Mouse (Mus musculus) CH12.LX (cell line): ENCODE measurements around the gene Matn4. TPM values are rescaled to one million over a fixed set of nuclear protein-coding genes. Genes with fewer than 3 reads are reported as not detected.
A peak's percentile ranks its signal among the peaks of the same experiment; 100 is the strongest.

Experiments
- DNase-seq: peaks from one replicate; pipeline ENCODE4 v3.0.0-alpha.2; 2013; ENCODE audit errors: extremely low read depth
- H3K27ac ChIP-seq: 2 replicates; pipeline ENCODE4 v1.5.1; 2012; ENCODE audit warnings: low read depth, mild to moderate bottlenecking, control low read depth, moderate library complexity; ENCODE audit not compliant: insufficient read depth
- H3K27me3 ChIP-seq: replicated peaks from 2 replicates; pipeline ENCODE3; 2012; ENCODE audit warnings: inconsistent platforms
- H3K36me3 ChIP-seq, 2 experiments: replicated peaks in 1 of 2; 2 replicates each; pipeline versions ENCODE3 to v1.6.1; 2012; ENCODE audit warnings: inconsistent platforms in 1 of 2, low read length in 1 of 2, mild to moderate bottlenecking in 1 of 2, mixed read lengths in 1 of 2, moderate library complexity in 1 of 2; ENCODE audit not compliant: control insufficient read depth in 1 of 2, insufficient read depth in 1 of 2
- H3K4me1 ChIP-seq, 2 experiments: 2 replicates each; pipeline ENCODE4 v1.6.1; 2012; ENCODE audit warnings: inconsistent platforms in 1 of 2, moderate library complexity in 1 of 2; ENCODE audit not compliant: insufficient read depth in 2 of 2, control insufficient read depth in 1 of 2
- H3K4me2 ChIP-seq: 2 replicates; pipeline ENCODE4 v1.6.1; 2012; ENCODE audit warnings: low read depth, mild to moderate bottlenecking, control low read depth; ENCODE audit not compliant: poor library complexity, insufficient read depth, severe bottlenecking
- H3K4me3 ChIP-seq, 3 experiments: fragments of 150-350 bp in 1 of 3; sonication (generic) in 1 of 3; replicated peaks in 1 of 3; 2 replicates each; pipeline versions ENCODE3 to v1.5.1; 2011 to 2012; ENCODE audit warnings: low read depth in 2 of 3, low read length in 2 of 3, mild to moderate bottlenecking in 2 of 3, moderate library complexity in 2 of 3, control low read depth in 1 of 3, improper control_type of control experiment in 1 of 3, inconsistent platforms in 1 of 3, mixed read lengths in 1 of 3; ENCODE audit not compliant: poor library complexity in 1 of 3
- H3K79me2 ChIP-seq: replicated peaks from 2 replicates; pipeline ENCODE4 v1.6.1; 2012; ENCODE audit warnings: mild to moderate bottlenecking, moderate library complexity; ENCODE audit not compliant: control insufficient read depth, poor library complexity, insufficient read depth, severe bottlenecking; ENCODE audit errors: extremely low read depth
- H3K9ac ChIP-seq: 2 replicates; pipeline ENCODE4 v1.6.1; 2012; ENCODE audit warnings: low read depth, mild to moderate bottlenecking, control low read depth, moderate library complexity; ENCODE audit not compliant: insufficient read depth
- H3K9me3 ChIP-seq: replicated peaks from 2 replicates; pipeline ENCODE3; 2012; ENCODE audit warnings: low read length, inconsistent platforms, mixed read lengths
- BHLHE40 ChIP-seq: IDR thresholded peaks from 2 replicates; pipeline ENCODE4 v1.6.1; 2011; ENCODE audit warnings: mild to moderate bottlenecking, low read depth, low read length, improper control_type of control experiment
- CHD1 ChIP-seq: IDR thresholded peaks from 2 replicates; pipeline ENCODE4 v1.6.1; 2012; ENCODE audit warnings: low read depth, low read length, improper control_type of control experiment, inconsistent platforms
- CHD2 ChIP-seq: IDR thresholded peaks from 2 replicates; pipeline ENCODE4 v1.6.1; 2011; ENCODE audit warnings: low read length, improper control_type of control experiment
- ELF1 ChIP-seq: IDR thresholded peaks from 2 replicates; pipeline ENCODE4 v1.6.1; 2014; ENCODE audit warnings: low read depth, mild to moderate bottlenecking, inconsistent platforms, low read length, improper control_type of control experiment
- EP300 ChIP-seq: IDR thresholded peaks from 2 replicates; pipeline ENCODE4 v1.6.1; 2011; ENCODE audit warnings: low read length, improper control_type of control experiment
- KAT2A ChIP-seq: IDR thresholded peaks from 2 replicates; pipeline ENCODE4 v1.6.1; 2012; ENCODE audit warnings: low read length, improper control_type of control experiment, inconsistent platforms; ENCODE audit not compliant: insufficient replicate concordance
- MAX ChIP-seq: IDR thresholded peaks from 2 replicates; pipeline ENCODE4 v1.6.1; 2011; ENCODE audit warnings: low read length, improper control_type of control experiment
- MEF2A ChIP-seq: IDR thresholded peaks from 2 replicates; pipeline ENCODE4 v1.6.1; 2014; ENCODE audit warnings: low read depth, mild to moderate bottlenecking, inconsistent platforms, low read length, improper control_type of control experiment, borderline replicate concordance
- MYC ChIP-seq: IDR thresholded peaks from 2 replicates; pipeline ENCODE4 v1.6.1; 2011; ENCODE audit warnings: low read depth, mild to moderate bottlenecking, improper control_type of control experiment, low read length
- NELFE ChIP-seq: IDR thresholded peaks from 2 replicates; pipeline ENCODE4 v1.6.1; 2011; ENCODE audit warnings: low read depth, low read length, improper control_type of control experiment
- PAX5 ChIP-seq: IDR thresholded peaks from 2 replicates; pipeline ENCODE4 v1.6.1; 2012; ENCODE audit warnings: low read length, inconsistent platforms, mixed read lengths
- POLR2A ChIP-seq: IDR thresholded peaks from 2 replicates; pipeline ENCODE4 v1.6.1; 2011; ENCODE audit warnings: low read depth, mild to moderate bottlenecking, improper control_type of control experiment, low read length
- SIN3A ChIP-seq: IDR thresholded peaks from 2 replicates; pipeline ENCODE4 v1.6.1; 2012; ENCODE audit warnings: low read length, improper control_type of control experiment, inconsistent platforms
- TBP ChIP-seq: conservative IDR thresholded peaks from 2 replicates; pipeline ENCODE4 v1.6.1; 2011; ENCODE audit warnings: low read depth, low read length, improper control_type of control experiment
- UBTF ChIP-seq: IDR thresholded peaks from 2 replicates; pipeline ENCODE4 v1.6.1; 2012; ENCODE audit warnings: low read depth, mild to moderate bottlenecking, inconsistent platforms, low read length, improper control_type of control experiment, moderate library complexity
- USF1 ChIP-seq: IDR thresholded peaks from 2 replicates; pipeline ENCODE4 v1.6.1; 2014; ENCODE audit warnings: low read depth, mild to moderate bottlenecking, inconsistent platforms, low read length, improper control_type of control experiment
- USF2 ChIP-seq: conservative IDR thresholded peaks from 2 replicates; pipeline ENCODE4 v1.6.1; 2011; ENCODE audit warnings: low read depth, low read length, improper control_type of control experiment
- dilution Hi-C: fragments of 300-500 bp; cut with MboI; formaldehyde crosslinking; loops from 2 replicates; pipeline ENCODE4 v1.14.3; 2020; ENCODE audit warnings: low sequenced_read_pairs; ENCODE audit not compliant: extremely low pct_unique_long_range_greater_than_20kb, extremely low pct_ligation_motif_present
- in situ Hi-C: fragments of 300-500 bp; cut with MboI; formaldehyde crosslinking; loops from 3 replicates; pipeline ENCODE4 v1.14.3; 2019; ENCODE audit warnings: low sequenced_read_pairs, low pct_ligation_motif_present, low pct_unique_long_range_greater_than_20kb, mixed read lengths
- polyA plus RNA-seq: library from polyadenylated mRNA; unstranded; fragments of >175 nt; gene quantifications from 2 replicates; pipeline ENCODE4 v1.2.1, GENCODE M21; 2012; ENCODE audit warnings: low read depth; ENCODE audit not compliant: insufficient read length
- total RNA-seq, 2 experiments: library from RNA; depleted of rRNA; stranded (reverse); fragments of 300-350 nt in 1 of 2; fragments of >200 nt in 1 of 2; gene quantifications; 2 replicates each; pipeline ENCODE4 v1.2.3; 2012 to 2014

Matn4 gene
- total and polyA plus RNA-seq, 3 experiments: not detected

DNA sequence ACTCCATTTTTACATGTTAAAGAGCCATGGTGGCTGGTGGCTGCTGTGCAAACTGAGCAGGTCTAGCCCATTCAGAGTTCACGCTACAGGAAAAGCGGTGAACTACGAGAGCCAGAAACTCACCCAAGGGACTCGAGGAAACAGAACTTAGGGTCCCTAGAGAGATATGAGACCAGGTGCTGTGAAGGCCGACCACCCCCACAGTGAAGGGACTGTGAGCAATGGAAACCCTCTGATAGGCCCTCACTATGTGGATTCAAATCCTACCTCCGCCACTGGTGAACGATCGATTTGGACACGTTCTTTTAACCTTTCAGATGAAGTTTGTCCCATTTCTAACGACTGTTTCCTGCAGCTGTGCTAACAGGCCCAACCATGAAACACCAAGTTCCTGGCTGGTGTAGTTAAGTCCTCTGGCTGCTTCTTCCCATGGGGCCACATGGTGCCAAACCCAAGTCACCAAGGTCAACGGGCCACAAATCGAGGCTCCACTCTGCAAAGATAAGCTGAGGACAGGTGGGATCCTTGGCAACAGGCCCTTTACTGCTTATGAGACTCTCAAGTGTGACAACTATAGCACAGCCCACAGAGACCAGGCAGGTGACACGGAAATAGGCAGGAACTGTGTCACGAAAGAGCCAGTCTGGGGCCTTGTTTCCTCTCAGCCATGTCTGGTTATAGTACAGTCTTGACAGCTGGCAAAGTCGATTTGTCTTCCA, 17.9 kb upstream of the Matn4 start (continued):
- 0 out of 2 replicates have a peak, but pooled peaks have one; percentile 70 for TF ChIP-seq KAT2A
- no peak for TF ChIP-seq UBTF
- TF ChIP-seq CHD2: peak; percentile 66
- peak; percentile 60; the same call in 1 of the 2 replicates for TF ChIP-seq MYC
- 0 out of 2 replicates have a peak, but pooled peaks have one; percentile 24 for TF ChIP-seq POLR2A

DNA sequence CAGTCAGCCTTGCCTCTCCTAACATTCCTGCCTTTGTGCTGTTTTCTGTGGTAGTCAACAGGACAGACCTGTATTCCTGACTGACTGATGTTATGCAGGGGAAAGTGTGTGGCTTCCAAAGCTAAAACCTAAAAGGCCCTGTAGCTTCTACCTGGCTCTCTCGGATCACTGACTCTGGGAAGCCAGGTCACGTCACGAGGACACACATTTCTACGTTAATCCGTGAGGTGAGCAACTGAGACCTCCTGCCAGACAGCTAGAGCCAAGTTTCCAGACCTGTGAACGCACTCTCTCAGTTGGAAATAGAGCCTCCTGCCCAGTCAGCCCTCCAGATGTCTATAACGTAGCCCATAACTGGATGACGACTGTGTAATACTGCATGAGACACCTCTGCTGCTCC, 17.0 kb upstream of the Matn4 start:
- peak overlapping the region; percentile 89 for H3K27ac ChIP-seq
- H3K9me3 ChIP-seq: peaks cover 5% of the 10 kb centered on the region
- in situ Hi-C loops (loop anchor here (5.0 to 25.0 kb wide), 2 partner anchors 35 to 315 kb away; partner anchors contain the start of genes Dnttip1, Sys1 and Wfdc3), dilution Hi-C loops (no loop called here)
- peaks cover 22 to 32% of the 10 kb centered on the region in 2 experiments for H3K36me3 ChIP-seq
- H3K79me2 ChIP-seq: no peaks in the 10 kb centered on the region
- peaks cover 20 to 55% of the 10 kb centered on the region in 2 experiments for H3K4me1 ChIP-seq
- H3K4me3 ChIP-seq: no peak overlapping the region
- H3K27me3 ChIP-seq: no peaks in the 10 kb centered on the region
- H3K9ac ChIP-seq: no peak overlapping the region
- H3K4me2 ChIP-seq: no peak overlapping the region
- DNase-seq: no peak
- TF ChIP-seq SIN3A: no peak
- TF ChIP-seq USF1: no peak
- TF ChIP-seq KAT2A: no peak
- no peak for TF ChIP-seq BHLHE40
- no peak for TF ChIP-seq CHD1
- TF ChIP-seq MAX: no peak
- TF ChIP-seq USF2: no peak
- TF ChIP-seq EP300: no peak
- TF ChIP-seq NELFE: no peak
- TF ChIP-seq MEF2A: no peak
- no peak for TF ChIP-seq POLR2A
- no peak for TF ChIP-seq TBP

DNA sequence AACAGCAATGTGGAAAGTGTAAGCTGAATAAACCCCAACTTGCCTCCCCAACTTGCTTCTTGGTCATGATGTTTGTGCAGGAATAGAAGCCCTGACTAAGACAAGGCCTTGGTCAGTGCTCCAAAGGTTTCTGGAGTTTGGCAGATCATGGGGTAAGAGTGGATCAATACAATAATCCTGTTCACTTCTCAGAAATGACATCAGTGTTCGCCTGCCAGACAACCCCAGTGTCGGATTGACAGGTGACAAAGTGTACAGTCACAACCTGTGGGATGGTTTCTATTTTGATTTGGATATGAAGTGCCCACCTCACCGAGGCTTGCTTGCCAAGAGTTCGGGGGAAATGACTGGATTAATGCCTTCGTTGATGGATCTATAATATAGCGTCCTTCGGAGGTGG, 16.3 kb upstream of the Matn4 start:
- peaks cover 15 to 26% of the 10 kb centered on the region in 2 experiments for H3K36me3 ChIP-seq
- no peak for DNase-seq
- dilution Hi-C loops: no loop called here
- peaks cover 20 to 55% of the 10 kb centered on the region in 2 experiments for H3K4me1 ChIP-seq
- H3K27ac ChIP-seq: no peak overlapping the region
- H3K9me3 ChIP-seq: peaks cover 5% of the 10 kb centered on the region
- no peak overlapping the region for H3K4me2 ChIP-seq
- TF ChIP-seq ELF1 (no peak), PAX5 (no peak)
- no peaks in the 10 kb centered on the region for H3K79me2 ChIP-seq
- no peak overlapping the region for H3K9ac ChIP-seq
- H3K4me3 ChIP-seq: no peak overlapping the region
- H3K27me3 ChIP-seq: no peaks in the 10 kb centered on the region
- in situ Hi-C loops: loop anchor here (5.0 to 25.0 kb wide), 2 partner anchors 36 to 316 kb away; partner anchors contain the start of genes Dnttip1, Sys1 and Wfdc3
